Mouse (Mus musculus): Measurements from ENCODE around the gene Gcnt2. TPM values are rescaled to one million over a fixed set of nuclear protein-coding genes. Genes with fewer than 3 reads are reported as not detected.
A peak's percentile ranks its signal among the peaks of the same experiment; 100 is the strongest.

Gene Gcnt2
- polyA plus RNA-seq (2011; ENCODE audit: insufficient read depth, insufficient read length, low read depth, missing spikeins) = 55.5 and 57.5 TPM in 2 replicates

GRCm38 (mm10) chr13:40859652-40860399 lies at the start of gene Gcnt2:
Gcnt2 (plus strand) TSS chr13:40859754.
- peak within 1 kb of the TSS; percentile 41; the same call in 1 of the 2 replicates for H3K4me3 ChIP-seq (ENCODE audit: low read depth, low read length)

GRCm38 (mm10) chr13:40820617-40821016 lies 38.9 kb upstream of the Gcnt2 start:
- no peak overlapping the region for H3K4me3 ChIP-seq (ENCODE audit: low read depth, low read length)
- no peaks in the 10 kb centered on the region for H3K27me3 ChIP-seq (ENCODE audit: control insufficient read depth, insufficient read depth, low read length, poor library complexity, severe bottlenecking)
- no peaks in the 10 kb centered on the region for H3K36me3 ChIP-seq (ENCODE audit: control insufficient read depth, insufficient read depth, low read length, poor library complexity, severe bottlenecking)
- H3K27ac ChIP-seq (ENCODE audit: insufficient read depth, low read length) = no peak overlapping the region
- no peaks in the 10 kb centered on the region for H3K4me1 ChIP-seq (ENCODE audit: control insufficient read depth, insufficient read depth, low read length)
- H3K9me3 ChIP-seq (replicated peaks; ENCODE audit: control insufficient read depth, insufficient read depth, low read length, poor library complexity, severe bottlenecking) = no peaks in the 10 kb centered on the region
- no peak overlapping the region for H3K9ac ChIP-seq (ENCODE audit: low read depth, poor library complexity, severe bottlenecking)
- TF ChIP-seq EP300 (IDR thresholded peaks at IDR 0.05; ENCODE audit: insufficient read depth, low read depth, low read length) (no peak), CTCF (IDR thresholded peaks at IDR 0.05; ENCODE audit: low read depth, low read length) (no peak), POLR2A (IDR thresholded peaks at IDR 0.05; ENCODE audit: insufficient read depth, low read length) (no peak)

More at GRCm38 (mm10) chr13:40859652-40860399, at the start of gene Gcnt2:
- no peaks in the 10 kb centered on the region for H3K27me3 ChIP-seq (ENCODE audit: control insufficient read depth, insufficient read depth, low read length, poor library complexity, severe bottlenecking)
- no peak within 1 kb of the TSS for H3K27ac ChIP-seq (ENCODE audit: insufficient read depth, low read length)
- no peaks in the 10 kb centered on the region for H3K9me3 ChIP-seq (replicated peaks; ENCODE audit: control insufficient read depth, insufficient read depth, low read length, poor library complexity, severe bottlenecking)
- TF ChIP-seq CTCF (IDR thresholded peaks at IDR 0.05; ENCODE audit: low read depth, low read length) = no peak
- no peak for TF ChIP-seq POLR2A (IDR thresholded peaks at IDR 0.05; ENCODE audit: insufficient read depth, low read length)
- TF ChIP-seq EP300 (IDR thresholded peaks at IDR 0.05; ENCODE audit: insufficient read depth, low read depth, low read length) = 0 out of 2 replicates have a peak, but pooled peaks have one; percentile 31
- peaks cover 2% of the 10 kb centered on the region for H3K4me1 ChIP-seq (ENCODE audit: control insufficient read depth, insufficient read depth, low read length)
- no peaks in the 10 kb centered on the region for H3K36me3 ChIP-seq (ENCODE audit: control insufficient read depth, insufficient read depth, low read length, poor library complexity, severe bottlenecking)
- peak within 1 kb of the TSS; percentile 17 for H3K9ac ChIP-seq (ENCODE audit: low read depth, poor library complexity, severe bottlenecking)

- Histone ChIP-seq H3K27me3 (ENCODE audit: control insufficient read depth, insufficient read depth, low read length, poor library complexity, severe bottlenecking) (no peaks in the 10 kb centered on the region), H3K27ac (ENCODE audit: insufficient read depth, low read length) (no peak overlapping the region), H3K9me3 (replicated peaks; ENCODE audit: control insufficient read depth, insufficient read depth, low read length, poor library complexity, severe bottlenecking) (no peaks in the 10 kb centered on the region), H3K36me3 (ENCODE audit: control insufficient read depth, insufficient read depth, low read length, poor library complexity, severe bottlenecking) (no peaks in the 10 kb centered on the region), H3K4me1 (ENCODE audit: control insufficient read depth, insufficient read depth, low read length) (no peaks in the 10 kb centered on the region), H3K9ac (ENCODE audit: low read depth, poor library complexity, severe bottlenecking) (no peak overlapping the region), H3K4me3 (ENCODE audit: low read depth, low read length) (no peak overlapping the region)
- no peak for TF ChIP-seq EP300 (IDR thresholded peaks at IDR 0.05; ENCODE audit: insufficient read depth, low read depth, low read length)
- no peak for TF ChIP-seq CTCF (IDR thresholded peaks at IDR 0.05; ENCODE audit: low read depth, low read length)
- TF ChIP-seq POLR2A (IDR thresholded peaks at IDR 0.05; ENCODE audit: insufficient read depth, low read length) = no peak
Measured at GRCm38 (mm10) chr13:40821911-40822310, 37.6 kb upstream of the Gcnt2 start.

GRCm38 (mm10) chr13:40841146-40841787 lies 18.3 kb upstream of the Gcnt2 start:
- H3K9me3 ChIP-seq (replicated peaks; ENCODE audit: control insufficient read depth, insufficient read depth, low read length, poor library complexity, severe bottlenecking) = no peaks in the 10 kb centered on the region
- H3K27ac ChIP-seq (ENCODE audit: insufficient read depth, low read length) = no peak overlapping the region
- no peak overlapping the region for H3K9ac ChIP-seq (ENCODE audit: low read depth, poor library complexity, severe bottlenecking)
- H3K4me1 ChIP-seq (ENCODE audit: control insufficient read depth, insufficient read depth, low read length) = no peaks in the 10 kb centered on the region
- TF ChIP-seq CTCF (IDR thresholded peaks at IDR 0.05; ENCODE audit: low read depth, low read length) = no peak
- TF ChIP-seq POLR2A (IDR thresholded peaks at IDR 0.05; ENCODE audit: insufficient read depth, low read length) = no peak
- TF ChIP-seq EP300 (IDR thresholded peaks at IDR 0.05; ENCODE audit: insufficient read depth, low read depth, low read length) = no peak
- no peak overlapping the region for H3K4me3 ChIP-seq (ENCODE audit: low read depth, low read length)
- no peaks in the 10 kb centered on the region for H3K27me3 ChIP-seq (ENCODE audit: control insufficient read depth, insufficient read depth, low read length, poor library complexity, severe bottlenecking)
- H3K36me3 ChIP-seq (ENCODE audit: control insufficient read depth, insufficient read depth, low read length, poor library complexity, severe bottlenecking) = no peaks in the 10 kb centered on the region

GRCm38 (mm10) chr13:40842141-40842540 lies 17.4 kb upstream of the Gcnt2 start:
- TF ChIP-seq CTCF (IDR thresholded peaks at IDR 0.05; ENCODE audit: low read depth, low read length) (no peak), POLR2A (IDR thresholded peaks at IDR 0.05; ENCODE audit: insufficient read depth, low read length) (no peak), EP300 (IDR thresholded peaks at IDR 0.05; ENCODE audit: insufficient read depth, low read depth, low read length) (no peak)

More at GRCm38 (mm10) chr13:40842141-40842540, 17.4 kb upstream of the Gcnt2 start:
- peaks cover 1% of the 10 kb centered on the region for H3K4me1 ChIP-seq (ENCODE audit: control insufficient read depth, insufficient read depth, low read length)
- H3K36me3 ChIP-seq (ENCODE audit: control insufficient read depth, insufficient read depth, low read length, poor library complexity, severe bottlenecking) = no peaks in the 10 kb centered on the region
- H3K27ac ChIP-seq (ENCODE audit: insufficient read depth, low read length) = no peak overlapping the region
- H3K9ac ChIP-seq (ENCODE audit: low read depth, poor library complexity, severe bottlenecking) = no peak overlapping the region
- H3K27me3 ChIP-seq (ENCODE audit: control insufficient read depth, insufficient read depth, low read length, poor library complexity, severe bottlenecking) = no peaks in the 10 kb centered on the region
- H3K4me3 ChIP-seq (ENCODE audit: low read depth, low read length) = no peak overlapping the region
- no peaks in the 10 kb centered on the region for H3K9me3 ChIP-seq (replicated peaks; ENCODE audit: control insufficient read depth, insufficient read depth, low read length, poor library complexity, severe bottlenecking)

Data from ES-Bruce4 (cell line).